Mouse (Mus musculus) left cerebral cortex, postnatal 36 days (tissue): ENCODE results near the gene Gbp9. TPM values are rescaled to one million over a fixed set of nuclear protein-coding genes. Genes with fewer than 3 reads are reported as not detected.
"Not testable (repeated sequence)": the region's sequence is repeated elsewhere in the genome, so short reads cannot be mapped to it uniquely, and the experiment has no call there.

Source experiments
- DNase-seq, 2 experiments: peaks; one replicate each; pipeline ENCODE4 v3.0.0; 2021 to 2022; ENCODE audit warnings: low spot score in 2 of 2, mixed read lengths in 1 of 2
- intact Hi-C: fragments of 180-260 bp; cut with DNase I; formaldehyde crosslinking; loops from one replicate; pipeline ENCODE4 v1.15.1; 2025
- total RNA-seq, 2 experiments: library from RNA; stranded (reverse); gene quantifications; 2 replicates each; pipeline ENCODE4 v1.2.3; 2021

Gene Gbp9
- total RNA-seq, 2 experiments from 2014 or later, result 2.8 to 2.9 TPM

DNA sequence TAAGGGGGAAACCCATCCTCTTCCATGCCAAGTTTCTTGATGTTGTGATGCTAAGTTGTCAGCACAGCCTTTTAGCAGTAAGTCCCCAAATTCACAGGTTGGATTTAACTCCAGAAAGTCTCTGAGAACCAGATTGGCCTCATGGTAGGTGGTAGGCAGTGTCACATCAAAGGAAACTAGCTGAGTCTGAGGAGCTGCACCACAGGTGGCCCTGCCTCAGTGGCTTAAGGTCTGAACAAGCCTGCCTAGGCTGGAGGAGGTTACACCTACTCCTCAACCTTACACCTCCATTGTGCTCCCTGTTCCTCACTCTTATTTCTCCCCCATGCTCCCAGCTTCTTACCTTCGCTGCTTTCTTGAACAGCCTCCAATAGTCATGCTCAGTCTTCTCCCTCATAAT, 76.0 kb downstream of the Gbp9 start:
- intact Hi-C loops, result no loop called here
- DNase-seq, result no peak

DNA sequence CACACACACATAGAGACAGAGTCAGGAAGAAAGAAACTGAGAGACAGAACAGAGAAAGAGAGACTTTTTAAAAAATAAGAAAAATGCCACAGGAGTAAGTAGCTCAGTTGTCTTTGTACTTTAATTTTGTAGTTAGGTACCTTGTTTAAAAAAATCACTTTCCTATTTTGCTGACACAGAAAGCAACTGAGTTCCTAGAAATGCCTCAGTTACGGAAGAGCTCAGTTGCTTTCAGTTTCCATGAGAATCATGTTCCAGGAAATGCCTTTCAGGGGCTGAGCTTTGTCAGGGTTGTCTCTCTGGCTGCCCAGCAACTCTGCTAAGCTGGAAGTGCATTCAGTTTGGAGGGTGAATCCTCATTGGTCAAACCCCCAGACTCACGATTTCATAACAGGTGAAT, 76.9 kb downstream of the Gbp9 start:
- DNase-seq, intact Hi-C loops: not testable (repeated sequence)

DNA sequence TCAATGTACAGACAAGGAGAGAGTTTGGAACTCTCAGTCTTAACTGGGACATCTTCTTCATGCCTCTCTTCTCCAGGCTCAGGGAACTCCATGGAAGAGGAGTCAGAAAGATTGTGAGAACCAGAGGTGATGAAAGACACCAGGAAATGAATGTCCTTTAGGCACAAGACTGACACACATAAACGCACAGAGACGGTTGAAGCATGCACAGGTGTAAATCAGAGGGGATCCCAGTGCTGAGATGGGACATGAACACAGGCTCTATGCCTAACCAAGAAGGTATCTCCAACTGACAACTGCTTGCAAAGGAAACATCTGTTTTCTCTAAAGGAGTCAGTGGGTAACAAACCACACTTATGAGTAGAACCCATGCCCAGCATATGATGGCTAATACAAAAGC, 79.1 kb downstream of the Gbp9 start:
- intact Hi-C loops, result no loop called here
- no peak for DNase-seq

DNA sequence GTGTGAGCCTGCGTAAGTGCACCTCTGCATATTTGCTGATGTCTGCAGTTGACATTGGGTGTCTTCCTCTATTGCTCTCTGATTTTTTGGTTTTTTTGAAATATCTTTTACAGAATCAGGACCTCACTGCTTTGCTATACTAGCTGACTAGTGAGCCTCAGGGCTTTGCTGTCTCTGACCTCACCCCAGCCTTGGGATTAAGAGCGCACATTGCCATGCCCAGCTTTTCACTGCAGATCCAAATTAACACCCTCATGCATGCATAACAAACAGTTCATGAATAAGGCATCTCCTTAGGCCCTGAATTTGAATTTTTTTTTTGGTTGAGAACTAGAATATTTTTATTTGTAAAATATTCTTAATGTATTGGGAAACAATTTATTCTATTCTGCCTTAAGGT, 84.1 kb downstream of the Gbp9 start:
- no peak for DNase-seq

DNA sequence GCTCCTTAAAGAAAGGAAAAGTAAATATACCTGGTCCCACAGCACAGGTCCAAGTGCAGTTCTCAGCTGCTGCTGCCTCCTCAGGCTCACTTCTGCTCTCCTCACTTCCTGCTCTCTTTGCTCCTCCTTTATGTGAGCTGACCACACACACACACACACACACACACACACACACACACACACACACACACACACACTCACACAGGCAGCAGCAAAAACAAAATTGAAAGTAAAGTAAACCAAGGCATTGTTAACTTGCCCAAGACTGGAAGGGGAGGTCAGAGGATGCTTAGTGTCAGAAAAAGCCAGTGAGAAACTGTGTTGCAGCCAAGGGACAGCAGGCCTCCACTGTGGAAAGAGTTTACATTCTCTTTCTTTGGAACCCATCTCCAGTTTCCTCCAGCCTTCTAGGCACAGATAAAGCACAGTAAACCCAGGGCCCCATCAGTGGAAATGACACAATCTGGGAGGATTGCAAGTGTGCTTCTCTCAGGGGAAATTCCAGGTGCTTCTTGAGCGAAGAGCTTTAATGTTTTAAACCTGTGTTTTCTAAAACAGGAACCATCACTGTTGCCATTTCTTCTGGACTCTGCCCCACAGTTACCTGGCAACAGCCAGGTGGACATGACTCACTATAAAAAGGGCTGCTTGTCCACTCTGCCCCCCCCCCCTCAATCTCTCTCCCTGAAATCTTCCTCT, 85.7 kb downstream of the Gbp9 start:
- DNase-seq, intact Hi-C loops: not testable (repeated sequence)

More for the DNA sequence above, 84.1 kb downstream of the Gbp9 start:
- intact Hi-C loops, result no loop called here

DNA sequence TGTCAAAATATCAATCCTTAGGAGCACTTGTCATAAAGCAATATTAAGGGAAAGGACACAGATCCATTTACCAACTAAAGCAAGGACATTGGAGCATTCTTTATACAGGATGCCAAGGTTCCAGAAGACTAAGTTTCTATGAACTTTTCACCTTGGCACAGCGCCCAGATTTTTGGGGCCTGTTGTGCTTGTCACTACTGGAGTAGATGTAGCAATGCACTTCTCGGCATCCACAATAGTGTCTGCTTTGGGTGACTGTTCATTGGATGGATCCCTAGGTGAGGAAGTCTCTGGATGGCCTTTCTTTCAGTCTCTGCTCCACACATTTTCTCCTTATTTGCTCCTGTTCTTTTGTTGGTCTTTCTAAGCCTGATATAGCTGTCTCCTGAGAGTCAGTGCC, 107.0 kb downstream of the Gbp9 start:
- no peak for DNase-seq
- intact Hi-C loops, result no loop called here

Other genes starting within 250 kb of the Gbp9 start
- gene Abcg3, start 156.8 kb downstream of the Gbp9 start, total RNA-seq, result not detected
- under 1 TPM in 1 of 2 experiments, not detected in 1; 0.20 TPM for gene Gbp8, start within 50 bp of the Gbp9 start, total RNA-seq
- 1 to 10 TPM; 1.1 to 2.2 TPM for gene Gbp4, start within 50 bp of the Gbp9 start, total RNA-seq
- not detected for gene Gbp10, start 100.0 kb upstream of the Gbp9 start, total RNA-seq
- not detected for gene Gm43302, start 154.2 kb upstream of the Gbp9 start, total RNA-seq
- under 1 TPM; 0.67 to 0.93 TPM for gene Gbp6, start 154.2 kb upstream of the Gbp9 start, total RNA-seq